Mouse (Mus musculus) MEL (cell line): Measurements from ENCODE around the gene Pabpc1l. TPM values are rescaled to one million over a fixed set of nuclear protein-coding genes. Genes with fewer than 3 reads are reported as not detected.

Source experiments
- DNase-seq: peaks from one replicate; pipeline ENCODE4 v3.0.0; 2011; ENCODE audit warnings: low read depth, low spot score
- H3K27ac ChIP-seq: 2 replicates; pipeline ENCODE4 v1.5.1; 2012; ENCODE audit warnings: low read depth, mild to moderate bottlenecking, control low read depth, low read length, moderate library complexity; ENCODE audit not compliant: control insufficient read depth
- H3K27me3 ChIP-seq, 2 experiments: fragments of 150-350 bp in 1 of 2; sonication (generic) in 1 of 2; 2 replicates each; pipeline ENCODE4 v1.6.1; 2012; ENCODE audit warnings: low read length in 2 of 2, mild to moderate bottlenecking in 2 of 2, improper control_type of control experiment in 1 of 2, moderate library complexity in 1 of 2; ENCODE audit not compliant: insufficient read depth in 2 of 2, control insufficient read depth in 1 of 2
- H3K36me3 ChIP-seq, 2 experiments: 2 replicates each; pipeline ENCODE4 v1.6.1; 2012 to 2014; ENCODE audit warnings: low read length in 2 of 2, improper control_type of control experiment in 1 of 2, inconsistent platforms in 1 of 2, mild to moderate bottlenecking in 1 of 2; ENCODE audit not compliant: insufficient read depth in 2 of 2, control insufficient read depth in 1 of 2
- H3K4me1 ChIP-seq, 2 experiments: fragments of 150-350 bp in 1 of 2; sonication (generic) in 1 of 2; 2 replicates each; pipeline ENCODE4 v1.6.1; 2012; ENCODE audit warnings: low read length in 2 of 2, improper control_type of control experiment in 1 of 2, mild to moderate bottlenecking in 1 of 2; ENCODE audit not compliant: insufficient read depth in 2 of 2, control insufficient read depth in 1 of 2
- H3K4me3 ChIP-seq, 2 experiments: fragments of 150-350 bp in 1 of 2; sonication (generic) in 1 of 2; 2 replicates each; pipeline ENCODE4 v1.5.1; 2012; ENCODE audit warnings: low read depth in 2 of 2, low read length in 2 of 2, mild to moderate bottlenecking in 2 of 2, moderate library complexity in 2 of 2, control low read depth in 1 of 2, improper control_type of control experiment in 1 of 2; ENCODE audit not compliant: control insufficient read depth in 1 of 2, insufficient read depth in 1 of 2
- H3K79me2 ChIP-seq: 2 replicates; pipeline ENCODE4 v1.6.1; 2012; ENCODE audit warnings: mild to moderate bottlenecking, low read length, moderate library complexity; ENCODE audit not compliant: control insufficient read depth, poor library complexity, insufficient read depth
- H3K9ac ChIP-seq: 2 replicates; pipeline ENCODE4 v1.6.1; 2012; ENCODE audit warnings: low read depth, mild to moderate bottlenecking, control low read depth, low read length, moderate library complexity; ENCODE audit not compliant: control insufficient read depth, poor library complexity, severe bottlenecking
- H3K9me3 ChIP-seq: fragments of 150-350 bp; sonication (generic); replicated peaks from 2 replicates; pipeline ENCODE4 v1.6.1; 2012; ENCODE audit warnings: mild to moderate bottlenecking, low read length, improper control_type of control experiment, moderate library complexity; ENCODE audit not compliant: insufficient read depth
- CHD1 ChIP-seq: IDR thresholded peaks from 2 replicates; pipeline ENCODE4 v1.6.1; 2012; ENCODE audit warnings: low read depth, mild to moderate bottlenecking, inconsistent platforms, low read length, improper control_type of control experiment
- CHD2 ChIP-seq: IDR thresholded peaks from 2 replicates; pipeline ENCODE4 v1.6.1; 2011; ENCODE audit warnings: low read length, improper control_type of control experiment
- CTCF ChIP-seq, 3 experiments: IDR thresholded peaks in 2 of 3; conservative IDR thresholded peaks in 1 of 3; 2 replicates each; pipeline ENCODE4 v1.5.1; 2011 to 2012; ENCODE audit warnings: low read length in 3 of 3, low read depth in 2 of 3, mild to moderate bottlenecking in 2 of 3, improper control_type of control experiment in 1 of 3, inconsistent platforms in 1 of 3, mixed read lengths in 1 of 3, moderate library complexity in 1 of 3; ENCODE audit not compliant: control insufficient read depth in 1 of 3, insufficient read depth in 1 of 3, poor library complexity in 1 of 3, severe bottlenecking in 1 of 3
- ETS1 ChIP-seq: IDR thresholded peaks from 2 replicates; pipeline ENCODE4 v1.6.1; 2012; ENCODE audit warnings: low read depth, mild to moderate bottlenecking, inconsistent platforms, low read length, improper control_type of control experiment, moderate library complexity
- GABPA ChIP-seq: IDR thresholded peaks from 2 replicates; pipeline ENCODE4 v1.6.1; 2012; ENCODE audit warnings: low read depth, mild to moderate bottlenecking, inconsistent platforms, low read length, improper control_type of control experiment, moderate library complexity
- GATA1 ChIP-seq: IDR thresholded peaks from 2 replicates; pipeline ENCODE4 v1.6.1; 2011; ENCODE audit warnings: low read depth, low read length, improper control_type of control experiment
- HCFC1 ChIP-seq: IDR thresholded peaks from 2 replicates; pipeline ENCODE4 v1.6.1; 2012; ENCODE audit warnings: low read depth, mild to moderate bottlenecking, inconsistent platforms, low read length, improper control_type of control experiment, moderate library complexity
- JUND ChIP-seq: IDR thresholded peaks from 2 replicates; pipeline ENCODE4 v1.6.1; 2011; ENCODE audit warnings: low read depth, mild to moderate bottlenecking, improper control_type of control experiment, low read length
- MAFK ChIP-seq: IDR thresholded peaks from 2 replicates; pipeline ENCODE4 v1.6.1; 2011; ENCODE audit warnings: low read depth, mild to moderate bottlenecking, low read length, improper control_type of control experiment, borderline replicate concordance
- MAX ChIP-seq: IDR thresholded peaks from 2 replicates; pipeline ENCODE4 v1.6.1; 2011; ENCODE audit warnings: low read length, improper control_type of control experiment
- MAZ ChIP-seq: IDR thresholded peaks from 2 replicates; pipeline ENCODE4 v1.6.1; 2012; ENCODE audit warnings: low read depth, mild to moderate bottlenecking, inconsistent platforms, low read length, improper control_type of control experiment
- MEF2A ChIP-seq: IDR thresholded peaks from 2 replicates; pipeline ENCODE4 v1.6.1; 2014; ENCODE audit warnings: low read depth, mild to moderate bottlenecking, inconsistent platforms, low read length, improper control_type of control experiment; ENCODE audit not compliant: poor library complexity, insufficient replicate concordance, severe bottlenecking; ENCODE audit errors: extremely low read depth
- MYC ChIP-seq: IDR thresholded peaks from 2 replicates; pipeline ENCODE4 v1.6.1; 2011; ENCODE audit warnings: low read depth, mild to moderate bottlenecking, low read length, improper control_type of control experiment, moderate library complexity
- NRF1 ChIP-seq: IDR thresholded peaks from 2 replicates; pipeline ENCODE4 v1.6.1; 2014; ENCODE audit warnings: low read depth, mild to moderate bottlenecking, inconsistent platforms, low read length, improper control_type of control experiment, moderate library complexity; ENCODE audit not compliant: poor library complexity, insufficient read depth, severe bottlenecking
- POLR2A ChIP-seq, 2 experiments: IDR thresholded peaks; 2 replicates each; pipeline ENCODE4 v1.6.1; 2011 to 2012; ENCODE audit warnings: low read length in 2 of 2, mild to moderate bottlenecking in 2 of 2, control low read depth in 1 of 2, improper control_type of control experiment in 1 of 2, low read depth in 1 of 2, moderate library complexity in 1 of 2; ENCODE audit not compliant: control insufficient read depth in 1 of 2, insufficient read depth in 1 of 2, poor library complexity in 1 of 2
- SIN3A ChIP-seq: IDR thresholded peaks from 2 replicates; pipeline ENCODE4 v1.6.1; 2012; ENCODE audit warnings: low read length, improper control_type of control experiment, inconsistent platforms
- SMC3 ChIP-seq: IDR thresholded peaks from 2 replicates; pipeline ENCODE4 v1.6.1; 2011; ENCODE audit warnings: low read depth, low read length, improper control_type of control experiment
- TCF12 ChIP-seq: IDR thresholded peaks from 2 replicates; pipeline ENCODE4 v1.6.1; 2014; ENCODE audit warnings: low read depth, mild to moderate bottlenecking, inconsistent platforms, low read length, improper control_type of control experiment, moderate library complexity
- UBTF ChIP-seq: IDR thresholded peaks from 2 replicates; pipeline ENCODE4 v1.6.1; 2012; ENCODE audit warnings: low read depth, mild to moderate bottlenecking, inconsistent platforms, low read length, improper control_type of control experiment, moderate library complexity, borderline replicate concordance; ENCODE audit not compliant: insufficient read depth
- USF1 ChIP-seq: IDR thresholded peaks from 2 replicates; pipeline ENCODE4 v1.6.1; 2014; ENCODE audit warnings: low read depth, mild to moderate bottlenecking, inconsistent platforms, low read length, improper control_type of control experiment, moderate library complexity
- USF2 ChIP-seq, 2 experiments: IDR thresholded peaks; 2 replicates each; pipeline ENCODE4 v1.6.1; 2011 to 2012; ENCODE audit warnings: improper control_type of control experiment in 2 of 2, low read length in 2 of 2, borderline replicate concordance in 1 of 2, inconsistent platforms in 1 of 2, low read depth in 1 of 2, mild to moderate bottlenecking in 1 of 2; ENCODE audit not compliant: insufficient read depth in 1 of 2
- ZC3H11A ChIP-seq: IDR thresholded peaks from 2 replicates; pipeline ENCODE4 v1.6.1; 2012; ENCODE audit warnings: low read depth, mild to moderate bottlenecking, inconsistent platforms, low read length, improper control_type of control experiment
- ZKSCAN1 ChIP-seq: IDR thresholded peaks from 2 replicates; pipeline ENCODE4 v1.6.1; 2012; ENCODE audit warnings: low read depth, mild to moderate bottlenecking, inconsistent platforms, low read length, improper control_type of control experiment, moderate library complexity
- ZMIZ1 ChIP-seq: IDR thresholded peaks from 2 replicates; pipeline ENCODE4 v1.6.1; 2012; ENCODE audit warnings: low read depth, mild to moderate bottlenecking, inconsistent platforms, low read length, improper control_type of control experiment, moderate library complexity
- polyA plus RNA-seq, 2 experiments: library from polyadenylated mRNA; stranded (reverse) in 1 of 2; unstranded in 1 of 2; fragments of >175 nt in 1 of 2; fragments of >200 nt in 1 of 2; gene quantifications; 2 replicates each; pipeline versions ENCODE4 v1.2.1 to v1.2.4; 2012; ENCODE audit warnings: low replicate concordance in 2 of 2, low read depth in 1 of 2; ENCODE audit not compliant: insufficient read length in 2 of 2, insufficient read depth in 1 of 2, missing spikeins in 1 of 2
- total RNA-seq: library from RNA; depleted of rRNA; stranded (reverse); fragments of 300-350 nt; gene quantifications from 2 replicates; pipeline ENCODE4 v1.2.3, GENCODE M21; 2012

Pabpc1l gene
- total and polyA plus RNA-seq, 3 experiments = 0.27 to 0.40 TPM; not detected in 1

DNA sequence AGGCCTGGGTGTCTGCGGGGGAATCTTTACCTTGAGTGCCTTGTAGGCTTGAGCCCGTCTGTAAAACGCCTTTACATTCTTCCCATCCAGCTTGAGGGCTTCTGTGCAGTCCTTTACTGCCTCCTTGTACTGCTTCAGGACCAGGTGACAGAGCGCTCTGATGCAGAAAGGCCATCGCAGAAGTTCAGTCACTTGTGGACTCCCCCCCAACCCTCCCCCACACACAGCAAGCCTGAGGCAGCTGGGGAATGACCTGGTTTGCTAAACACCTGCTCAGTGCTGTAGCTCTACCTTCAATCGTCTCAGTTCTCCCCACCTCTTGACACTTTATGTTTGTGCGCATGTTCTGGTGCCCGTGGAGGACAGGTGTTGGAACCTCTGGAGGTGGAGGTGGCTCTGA lies 29.4 kb downstream of the Pabpc1l start:
- no peak overlapping the region for H3K27ac ChIP-seq
- H3K36me3 ChIP-seq = peaks cover 0 to 10% of the 10 kb centered on the region in 2 experiments; a peak in 2 of 4 replicates
- H3K4me1 ChIP-seq = no peaks in the 10 kb centered on the region
- no peak for TF ChIP-seq SMC3
- TF ChIP-seq MAZ = no peak
- no peak for TF ChIP-seq SIN3A
- no peak for TF ChIP-seq USF1
- TF ChIP-seq TCF12 = no peak
- no peak for TF ChIP-seq ZMIZ1
- no peak for TF ChIP-seq MAFK
- no peak for TF ChIP-seq MAX
- no peak for TF ChIP-seq CTCF (IDR thresholded peaks at IDR 0.05 in 2 of 3, conservative IDR thresholded peaks at IDR 0.05 in 1 of 3; ENCODE audit: control insufficient read depth in 1 of 3, insufficient read depth in 1 of 3, low read depth in 2 of 3, low read length in 3 of 3, poor library complexity in 1 of 3, severe bottlenecking in 1 of 3)
- no peak for TF ChIP-seq UBTF
- TF ChIP-seq NRF1 = no peak
- TF ChIP-seq ZKSCAN1 = no peak
- TF ChIP-seq USF2 (IDR thresholded peaks at IDR 0.05; ENCODE audit: borderline replicate concordance in 1 of 2, insufficient read depth in 1 of 2, low read depth in 1 of 2, low read length in 2 of 2) = no peak
- no peak for TF ChIP-seq ZC3H11A
- TF ChIP-seq CHD1 = no peak
- no peak overlapping the region for H3K4me3 ChIP-seq
- H3K9me3 ChIP-seq = no peaks in the 10 kb centered on the region
- H3K27me3 ChIP-seq = no peaks in the 10 kb centered on the region
- DNase-seq = no peak
- H3K9ac ChIP-seq = no peak overlapping the region
- no peaks in the 10 kb centered on the region for H3K79me2 ChIP-seq

GRCm38 (mm10) chr2:164059634-164060235 lies 34.5 kb downstream of the Pabpc1l start:
- TF ChIP-seq TCF12 = no peak
- no peak for TF ChIP-seq CHD2
- TF ChIP-seq HCFC1 = no peak
- TF ChIP-seq ETS1 = no peak
- TF ChIP-seq ZKSCAN1 = no peak
- TF ChIP-seq GABPA = no peak
- TF ChIP-seq MAFK = no peak
- TF ChIP-seq ZC3H11A = no peak
- TF ChIP-seq MYC = no peak
- TF ChIP-seq CTCF (IDR thresholded peaks at IDR 0.05 in 2 of 3, conservative IDR thresholded peaks at IDR 0.05 in 1 of 3; ENCODE audit: control insufficient read depth in 1 of 3, insufficient read depth in 1 of 3, low read depth in 2 of 3, low read length in 3 of 3, poor library complexity in 1 of 3, severe bottlenecking in 1 of 3) = no peak
- no peak for TF ChIP-seq MEF2A
- no peak for TF ChIP-seq GATA1
- no peak for TF ChIP-seq POLR2A (IDR thresholded peaks at IDR 0.05; ENCODE audit: control insufficient read depth in 1 of 2, insufficient read depth in 1 of 2, low read depth in 1 of 2, low read length in 2 of 2, poor library complexity in 1 of 2)
- TF ChIP-seq JUND = no peak
- H3K9me3 ChIP-seq = no peaks in the 10 kb centered on the region
- no peak overlapping the region for H3K4me3 ChIP-seq
- H3K36me3 ChIP-seq = peaks cover 0 to 26% of the 10 kb centered on the region in 2 experiments; a peak in 2 of 4 replicates
- no peaks in the 10 kb centered on the region for H3K4me1 ChIP-seq
- H3K27ac ChIP-seq = no peak overlapping the region
- no peak for DNase-seq
- H3K79me2 ChIP-seq = no peaks in the 10 kb centered on the region
- no peak overlapping the region for H3K9ac ChIP-seq
- H3K27me3 ChIP-seq = no peaks in the 10 kb centered on the region
